Mouse (Mus musculus) heart, embryonic 11.5 days (tissue): Measurements from ENCODE around the gene Acd. TPM values are rescaled to one million over a fixed set of nuclear protein-coding genes. Genes with fewer than 3 reads are reported as not detected.

ENCODE experiments used
- ATAC-seq: fragments of 200-750 bp; cut with Nextera tagmentation; replicated peaks from 2 replicates; pipeline ENCODE4 v1.8.0; 2017; ENCODE audit warnings: moderate library complexity; ENCODE audit not compliant: insufficient number of reproducible peaks, low FRiP score, low TSS enrichment
- H3K27ac ChIP-seq: fragments of 300-500 bp; sonication (generic); 2 replicates; pipeline ENCODE4 v1.5.1; 2014; ENCODE audit warnings: mild to moderate bottlenecking, low read depth, low read length
- H3K27me3 ChIP-seq: fragments of 300-500 bp; sonication (generic); 2 replicates; pipeline ENCODE4 v1.6.1; 2014; ENCODE audit warnings: mild to moderate bottlenecking, low read length, mixed read lengths; ENCODE audit not compliant: control insufficient read depth, insufficient read depth
- H3K36me3 ChIP-seq: fragments of 300-500 bp; sonication (generic); 2 replicates; pipeline ENCODE4 v1.6.1; 2014; ENCODE audit warnings: mild to moderate bottlenecking, low read length, moderate library complexity, mixed read lengths; ENCODE audit not compliant: control insufficient read depth, insufficient read depth
- H3K4me1 ChIP-seq: fragments of 300-500 bp; sonication (generic); 2 replicates; pipeline ENCODE4 v1.6.1; 2014; ENCODE audit warnings: low read length; ENCODE audit not compliant: control insufficient read depth, insufficient read depth
- H3K4me2 ChIP-seq: fragments of 300-500 bp; sonication (generic); 2 replicates; pipeline ENCODE4 v1.6.1; 2014; ENCODE audit warnings: mild to moderate bottlenecking, moderate library complexity
- H3K4me3 ChIP-seq: fragments of 300-500 bp; sonication (generic); 2 replicates; pipeline ENCODE4 v1.5.1; 2014; ENCODE audit warnings: low read depth, low read length
- H3K9ac ChIP-seq: fragments of 300-500 bp; sonication (generic); 2 replicates; pipeline ENCODE4 v1.6.1; 2014; ENCODE audit warnings: mild to moderate bottlenecking, low read depth, low read length, moderate library complexity
- H3K9me3 ChIP-seq: fragments of 300-500 bp; sonication (generic); replicated peaks from 2 replicates; pipeline ENCODE4 v1.6.1; 2016; ENCODE audit warnings: low read length; ENCODE audit not compliant: control insufficient read depth
- WGBS: fragments of 180-500 bp; shearing (Covaris S2); extraction: QIAGEN DNeasy Blood & Tissue Kit; methylation state at CpG from one replicate; pipeline ENCODE4 v1.1.7; 2014; ENCODE audit not compliant: insufficient replicate concordance; 5-methylcytosine and 5-hydroxymethylcytosine counted together
- polyA plus RNA-seq: library from polyadenylated mRNA; unstranded; fragments of >200 nt; fragmentation: Nextera tagmentation; extraction: Ambion mirVana; gene quantifications from 2 replicates; pipeline ENCODE4 v1.2.1, GENCODE M21; 2014

The Acd gene
- polyA plus RNA-seq, 1 experiment from 2014 or later = 41.5 TPM

GRCm38 (mm10) chr8:105719637-105720036, 18.7 kb upstream of the Acd start:
- Histone ChIP-seq H3K4me2 (no peak overlapping the region), H3K27ac (no peak overlapping the region), H3K36me3 (peaks cover 4% of the 10 kb centered on the region; the same call in 1 of the 2 replicates), H3K27me3 (no peaks in the 10 kb centered on the region), H3K4me3 (no peak overlapping the region), H3K4me1 (0 out of 2 replicates have a peak, but pooled peaks cover 3% of the 10 kb centered on the region), H3K9me3 (no peaks in the 10 kb centered on the region), H3K9ac (no peak overlapping the region)
- 84% methylated on average over 4 of the region's 4 CpGs for WGBS
- ATAC-seq = no peak

- Histone ChIP-seq H3K9ac (no peak overlapping the region), H3K9me3 (no peaks in the 10 kb centered on the region)
- 89% methylated on average over 15 of the region's 15 CpGs for WGBS
Observed at GRCm38 (mm10) chr8:105716302-105716945, 15.5 kb upstream of the Acd start.

GRCm38 (mm10) chr8:105715042-105715441, 14.1 kb upstream of the Acd start:
- no peaks in the 10 kb centered on the region for H3K27me3 ChIP-seq
- 0 out of 2 replicates have a peak overlapping the region, but pooled peaks have one; percentile 15 for H3K27ac ChIP-seq
- 0 out of 2 replicates have a peak, but pooled peaks cover 4% of the 10 kb centered on the region for H3K36me3 ChIP-seq
- no peaks in the 10 kb centered on the region for H3K9me3 ChIP-seq
- no peak for ATAC-seq
- 0 out of 2 replicates have a peak, but pooled peaks cover 3% of the 10 kb centered on the region for H3K4me1 ChIP-seq
- H3K4me2 ChIP-seq = no peak overlapping the region
- no peak overlapping the region for H3K9ac ChIP-seq
- no peak overlapping the region for H3K4me3 ChIP-seq
- WGBS = 65% methylated on average over 6 of the region's 6 CpGs

More at GRCm38 (mm10) chr8:105716302-105716945, 15.5 kb upstream of the Acd start:
- no peak for ATAC-seq
- H3K4me3 ChIP-seq = no peak overlapping the region
- H3K4me1 ChIP-seq = 0 out of 2 replicates have a peak, but pooled peaks cover 3% of the 10 kb centered on the region
- no peak overlapping the region for H3K27ac ChIP-seq
- no peak overlapping the region for H3K4me2 ChIP-seq
- H3K36me3 ChIP-seq = 0 out of 2 replicates have a peak, but pooled peaks cover 4% of the 10 kb centered on the region
- no peaks in the 10 kb centered on the region for H3K27me3 ChIP-seq

GRCm38 (mm10) chr8:105714139-105714538, 13.2 kb upstream of the Acd start:
- Histone ChIP-seq H3K36me3 (0 out of 2 replicates have a peak, but pooled peaks cover 4% of the 10 kb centered on the region), H3K4me3 (no peak overlapping the region), H3K9ac (no peak overlapping the region), H3K4me2 (no peak overlapping the region), H3K27ac (no peak overlapping the region), H3K9me3 (no peaks in the 10 kb centered on the region), H3K4me1 (0 out of 2 replicates have a peak, but pooled peaks cover 3% of the 10 kb centered on the region), H3K27me3 (no peaks in the 10 kb centered on the region)
- ATAC-seq = no peak
- WGBS = 5% methylated on average over 3 of the region's 3 CpGs

- Histone ChIP-seq H3K27ac (no peak overlapping the region), H3K36me3 (0 out of 2 replicates have a peak, but pooled peaks cover 4% of the 10 kb centered on the region), H3K27me3 (no peaks in the 10 kb centered on the region), H3K4me3 (no peak overlapping the region), H3K4me2 (no peak overlapping the region), H3K9ac (no peak overlapping the region), H3K4me1 (peaks cover 3% of the 10 kb centered on the region; the same call in 1 of the 2 replicates), H3K9me3 (no peaks in the 10 kb centered on the region)
- WGBS = 74% methylated on average over 3 of the region's 3 CpGs
- ATAC-seq = no peak
Observed at GRCm38 (mm10) chr8:105712286-105712685, 11.4 kb upstream of the Acd start.

GRCm38 (mm10) chr8:105709317-105709716, 8.4 kb upstream of the Acd start:
- 72% methylated on average over 14 of the region's 14 CpGs for WGBS
- H3K4me3 ChIP-seq = no peak overlapping the region
- ATAC-seq = no peak

GRCm38 (mm10) chr8:105708675-105709074, 7.8 kb upstream of the Acd start:
- Histone ChIP-seq H3K9ac (no peak overlapping the region), H3K27ac (no peak overlapping the region), H3K4me2 (no peak overlapping the region), H3K9me3 (no peaks in the 10 kb centered on the region), H3K4me1 (peaks cover 2% of the 10 kb centered on the region; the same call in 1 of the 2 replicates), H3K36me3 (no peaks in the 10 kb centered on the region; the same call in 1 of the 2 replicates), H3K27me3 (no peaks in the 10 kb centered on the region), H3K4me3 (no peak overlapping the region)
- 90% methylated on average over 8 of the region's 8 CpGs for WGBS
- ATAC-seq = no peak

More at GRCm38 (mm10) chr8:105709317-105709716, 8.4 kb upstream of the Acd start:
- Histone ChIP-seq H3K27ac (no peak overlapping the region), H3K27me3 (no peaks in the 10 kb centered on the region), H3K4me1 (peaks cover 2% of the 10 kb centered on the region; the same call in 1 of the 2 replicates), H3K9ac (no peak overlapping the region), H3K9me3 (no peaks in the 10 kb centered on the region), H3K4me2 (no peak overlapping the region), H3K36me3 (no peaks in the 10 kb centered on the region)

GRCm38 (mm10) chr8:105707498-105708403, 6.8 kb upstream of the Acd start, which contains the start of the genes 4933405L10Rik and Enkd1:
Gene 4933405L10Rik (plus strand): TSS chr8:105707655.
Gene Enkd1 (minus strand): TSS chr8:105708210.
- WGBS = under 1% methylated on average over 55 of the region's 55 CpGs
- Histone ChIP-seq H3K4me1 (peaks cover 2% of the 10 kb centered on the region; the same call in 1 of the 2 replicates), H3K4me2 (peak within 1 kb of the TSS; percentile 79), H3K27ac (no peak within 1 kb of the TSS), H3K27me3 (no peaks in the 10 kb centered on the region), H3K9ac (peak within 1 kb of the TSS; percentile 56), H3K36me3 (peaks cover 3% of the 10 kb centered on the region; the same call in 1 of the 2 replicates), H3K9me3 (no peaks in the 10 kb centered on the region), H3K4me3 (peak within 1 kb of the TSS; percentile 57)
- peak; percentile 59 for ATAC-seq
